Mouse (Mus musculus) cerebellum, adult 2 months (tissue): Measurements from ENCODE around the gene Cmss1.

Experiments
- CTCF ChIP-seq: fragments of 200-500 bp; IDR thresholded peaks from 2 replicates; pipeline ENCODE4 v1.5.1; 2011; ENCODE audit warnings: low read depth, mild to moderate bottlenecking, control low read depth, low read length, moderate library complexity, borderline replicate concordance; ENCODE audit not compliant: insufficient read depth
- POLR2A ChIP-seq: fragments of 200-500 bp; IDR thresholded peaks from 2 replicates; pipeline ENCODE4 v1.6.1; 2011; ENCODE audit warnings: low read length, control low read depth, borderline replicate concordance; ENCODE audit not compliant: insufficient read depth

- TF ChIP-seq CTCF (no peak), POLR2A (no peak)
Measured at GRCm38 (mm10) chr16:57439206-57439605, 167.5 kb downstream of the Cmss1 start.
